Mouse (Mus musculus): Measurements from ENCODE around the gene Slit2.
A peak's percentile ranks its signal among the peaks of the same experiment; 100 is the strongest.

The Slit2 gene

GRCm38 (mm10) chr5:48235270-48235669, 252.3 kb downstream of the Slit2 start:
- DNase-seq, result no peak

GRCm38 (mm10) chr5:48240751-48241150, 257.8 kb downstream of the Slit2 start:
- DNase-seq, result peak; percentile 3

GRCm38 (mm10) chr5:48248327-48248726, 265.4 kb downstream of the Slit2 start:
- DNase-seq, result peak; percentile 8

- DNase-seq, result no peak
Observed at GRCm38 (mm10) chr5:48277561-48277960, 294.6 kb downstream of the Slit2 start.

- DNase-seq, result no peak
Observed at GRCm38 (mm10) chr5:48301186-48301585, 318.2 kb downstream of the Slit2 start.

- no peak for DNase-seq
Observed at GRCm38 (mm10) chr5:48315057-48315602, 332.2 kb downstream of the Slit2 start.

- DNase-seq, result no peak
Observed at GRCm38 (mm10) chr5:48320597-48320996, 337.7 kb downstream of the Slit2 start.

GRCm38 (mm10) chr5:48326221-48326620, 343.3 kb downstream of the Slit2 start:
- no peak for DNase-seq

GRCm38 (mm10) chr5:48327652-48328051, 344.7 kb downstream of the Slit2 start, which contains the start of gene 5730480H06Rik:
5730480H06Rik (plus strand) TSS chr5:48327952.
- DNase-seq, result no peak

GRCm38 (mm10) chr5:48329751-48330150, 346.8 kb downstream of the Slit2 start:
- no peak for DNase-seq

- DNase-seq, result no peak
Observed at GRCm38 (mm10) chr5:48330817-48331216, 347.9 kb downstream of the Slit2 start.

- peak; percentile 5 for DNase-seq
Observed at GRCm38 (mm10) chr5:48331441-48331840, 348.5 kb downstream of the Slit2 start.

GRCm38 (mm10) chr5:48333407-48333806, 350.5 kb downstream of the Slit2 start:
- no peak for DNase-seq

GRCm38 (mm10) chr5:48333884-48334513, 351.1 kb downstream of the Slit2 start:
- DNase-seq, result no peak

- no peak for DNase-seq
Observed at GRCm38 (mm10) chr5:48340808-48341433, 358.0 kb downstream of the Slit2 start.

- no peak for DNase-seq
Observed at GRCm38 (mm10) chr5:48345095-48345982, 362.4 kb downstream of the Slit2 start.

- no peak for DNase-seq
Observed at GRCm38 (mm10) chr5:48345983-48346648, 363.2 kb downstream of the Slit2 start.

- no peak for DNase-seq
Observed at GRCm38 (mm10) chr5:48349309-48349708, 366.4 kb downstream of the Slit2 start.
